Mouse (Mus musculus) forebrain, embryonic 14.5 days (tissue): ENCODE results near the gene Brd2. TPM values are rescaled to one million over a fixed set of nuclear protein-coding genes. Genes with fewer than 3 reads are reported as not detected.
A peak's percentile ranks its signal among the peaks of the same experiment; 100 is the strongest.

ENCODE experiments used
- ATAC-seq: fragments of 200-750 bp; cut with Nextera tagmentation; 2 replicates; pipeline ENCODE4 v1.8.0; 2017; ENCODE audit warnings: mild to moderate bottlenecking, moderate library complexity
- DNase-seq: peaks from one replicate; pipeline ENCODE4 v3.0.0-alpha.2; 2015; ENCODE audit warnings: low spot score
- H3K27ac ChIP-seq: fragments of 300-500 bp; sonication (generic); 2 replicates; pipeline ENCODE4 v1.5.1; 2014; ENCODE audit warnings: low read depth, mild to moderate bottlenecking, control low read depth, low read length, moderate library complexity
- H3K27me3 ChIP-seq: fragments of 300-500 bp; sonication (generic); replicated peaks from 2 replicates; pipeline ENCODE4 v1.6.1; 2014; ENCODE audit warnings: low read length, control low read depth, mixed read lengths; ENCODE audit not compliant: control insufficient read depth, insufficient read depth
- H3K36me3 ChIP-seq: fragments of 300-500 bp; sonication (generic); 2 replicates; pipeline ENCODE4 v1.6.1; 2014; ENCODE audit warnings: low read length, control low read depth; ENCODE audit not compliant: control insufficient read depth, insufficient read depth
- H3K4me1 ChIP-seq: fragments of 300-500 bp; sonication (generic); 2 replicates; pipeline ENCODE4 v1.6.1; 2014; ENCODE audit warnings: antibody characterized with exemption, low read length, control low read depth; ENCODE audit not compliant: control insufficient read depth, insufficient read depth
- H3K4me2 ChIP-seq: fragments of 300-500 bp; sonication (generic); 2 replicates; pipeline ENCODE4 v1.6.1; 2014; ENCODE audit warnings: mild to moderate bottlenecking, control low read depth, low read length
- H3K4me3 ChIP-seq: fragments of 300-500 bp; sonication (generic); 2 replicates; pipeline ENCODE4 v1.5.1; 2014; ENCODE audit warnings: low read depth, low read length, control low read depth
- H3K9ac ChIP-seq: fragments of 300-500 bp; sonication (generic); 2 replicates; pipeline ENCODE4 v1.6.1; 2014; ENCODE audit warnings: mild to moderate bottlenecking, low read length, control low read depth, moderate library complexity
- H3K9me3 ChIP-seq: fragments of 300-500 bp; sonication (generic); replicated peaks from 2 replicates; pipeline ENCODE4 v1.6.1; 2016; ENCODE audit warnings: low read length, control low read depth, mixed read lengths; ENCODE audit not compliant: control insufficient read depth
- WGBS: fragments of 180-500 bp; shearing (Covaris S2); extraction: QIAGEN DNeasy Blood & Tissue Kit; methylation state at CpG from one replicate; pipeline ENCODE4 v1.1.7; 2014; 5-methylcytosine and 5-hydroxymethylcytosine counted together
- polyA plus RNA-seq: library from polyadenylated mRNA; unstranded; fragments of >200 nt; fragmentation: Nextera tagmentation; extraction: Ambion mirVana; gene quantifications from 2 replicates; pipeline ENCODE4 v1.2.1, GENCODE M21; 2014

Gene Brd2
- polyA plus RNA-seq, 1 experiment from 2014 or later: 118 TPM

GRCm38 (mm10) chr17:34109038-34109805 lies 13.2 kb downstream of the Brd2 start:
- Histone ChIP-seq H3K9me3 (no peaks in the 10 kb centered on the region), H3K9ac (no peak overlapping the region), H3K4me3 (no peak overlapping the region), H3K36me3 (peaks cover 53% of the 10 kb centered on the region), H3K27ac (no peak overlapping the region), H3K4me1 (no peaks in the 10 kb centered on the region), H3K4me2 (no peak overlapping the region), H3K27me3 (no peaks in the 10 kb centered on the region)
- ATAC-seq (0 out of 2 replicates have a peak, but pooled peaks have one; percentile 7), DNase-seq (peak; percentile 47)
- WGBS: 75% methylated on average over 14 of the region's 14 CpGs

GRCm38 (mm10) chr17:34108460-34108859 lies 14.0 kb downstream of the Brd2 start:
- no peaks in the 10 kb centered on the region for H3K4me1 ChIP-seq
- H3K9ac ChIP-seq: no peak overlapping the region
- peaks cover 45% of the 10 kb centered on the region for H3K36me3 ChIP-seq
- no peaks in the 10 kb centered on the region for H3K27me3 ChIP-seq
- H3K27ac ChIP-seq: no peak overlapping the region
- H3K4me3 ChIP-seq: no peak overlapping the region
- ATAC-seq (no peak), DNase-seq (no peak)
- no peak overlapping the region for H3K4me2 ChIP-seq
- H3K9me3 ChIP-seq: no peaks in the 10 kb centered on the region
- 78% methylated on average over 5 of the region's 6 CpGs for WGBS

GRCm38 (mm10) chr17:34107109-34107867 lies 15.1 kb downstream of the Brd2 start:
- Histone ChIP-seq H3K9ac (no peak overlapping the region), H3K4me3 (no peak overlapping the region), H3K9me3 (no peaks in the 10 kb centered on the region), H3K36me3 (peaks cover 34% of the 10 kb centered on the region), H3K27me3 (no peaks in the 10 kb centered on the region), H3K27ac (no peak overlapping the region), H3K4me1 (no peaks in the 10 kb centered on the region), H3K4me2 (no peak overlapping the region)
- ATAC-seq (peak; percentile 70; the same call in 1 of the 2 replicates), DNase-seq (no peak)
- WGBS: 77% methylated on average over 7 of the region's 7 CpGs

GRCm38 (mm10) chr17:34106555-34106954 lies 15.9 kb downstream of the Brd2 start:
- H3K4me2 ChIP-seq: no peak overlapping the region
- H3K36me3 ChIP-seq: peaks cover 26% of the 10 kb centered on the region
- H3K9ac ChIP-seq: no peak overlapping the region
- H3K27me3 ChIP-seq: no peaks in the 10 kb centered on the region
- ATAC-seq (no peak), DNase-seq (no peak)
- no peaks in the 10 kb centered on the region for H3K4me1 ChIP-seq
- H3K27ac ChIP-seq: no peak overlapping the region
- 90% methylated on average over 7 of the region's 7 CpGs for WGBS
- no peaks in the 10 kb centered on the region for H3K9me3 ChIP-seq
- no peak overlapping the region for H3K4me3 ChIP-seq

- H3K4me1 ChIP-seq: no peaks in the 10 kb centered on the region
- 88% methylated on average over 9 of the region's 9 CpGs for WGBS
Observed at GRCm38 (mm10) chr17:34104804-34105203, 17.6 kb downstream of the Brd2 start.

GRCm38 (mm10) chr17:34102831-34103230 lies 19.6 kb downstream of the Brd2 start:
- Histone ChIP-seq H3K4me2 (no peak overlapping the region), H3K36me3 (no peaks in the 10 kb centered on the region), H3K4me3 (no peak overlapping the region), H3K27ac (no peak overlapping the region), H3K9ac (no peak overlapping the region), H3K27me3 (no peaks in the 10 kb centered on the region), H3K4me1 (no peaks in the 10 kb centered on the region), H3K9me3 (no peaks in the 10 kb centered on the region)
- no peak for DNase-seq
- 76% methylated on average over 6 of the region's 6 CpGs for WGBS
- ATAC-seq: no peak

More at GRCm38 (mm10) chr17:34104804-34105203, 17.6 kb downstream of the Brd2 start:
- no peak overlapping the region for H3K9ac ChIP-seq
- H3K27me3 ChIP-seq: no peaks in the 10 kb centered on the region
- H3K9me3 ChIP-seq: no peaks in the 10 kb centered on the region
- no peak overlapping the region for H3K27ac ChIP-seq
- no peak overlapping the region for H3K4me2 ChIP-seq
- H3K4me3 ChIP-seq: no peak overlapping the region
- DNase-seq (no peak), ATAC-seq (no peak)
- H3K36me3 ChIP-seq: peaks cover 9% of the 10 kb centered on the region

- no peaks in the 10 kb centered on the region for H3K36me3 ChIP-seq
- peak overlapping the region; percentile 25; the same call in 1 of the 2 replicates for H3K9ac ChIP-seq
- no peaks in the 10 kb centered on the region for H3K27me3 ChIP-seq
- H3K27ac ChIP-seq: no peak overlapping the region
- H3K4me3 ChIP-seq: no peak overlapping the region
- ATAC-seq: peak; percentile 88
- H3K4me1 ChIP-seq: no peaks in the 10 kb centered on the region
- H3K9me3 ChIP-seq: no peaks in the 10 kb centered on the region
- WGBS: 6% methylated on average over 12 of the region's 12 CpGs
- H3K4me2 ChIP-seq: peak overlapping the region; percentile 33; the same call in 1 of the 2 replicates
- peak; percentile 96 for DNase-seq
Observed at GRCm38 (mm10) chr17:34101604-34102032, 20.8 kb downstream of the Brd2 start.

- no peaks in the 10 kb centered on the region for H3K9me3 ChIP-seq
- peak; percentile 5; the same call in 1 of the 2 replicates for ATAC-seq
- H3K27ac ChIP-seq: no peak overlapping the region
- H3K27me3 ChIP-seq: no peaks in the 10 kb centered on the region
- no peaks in the 10 kb centered on the region for H3K36me3 ChIP-seq
- no peak overlapping the region for H3K4me3 ChIP-seq
- WGBS: 37% methylated on average over 5 of the region's 5 CpGs
- H3K4me1 ChIP-seq: no peaks in the 10 kb centered on the region
- no peak overlapping the region for H3K4me2 ChIP-seq
- H3K9ac ChIP-seq: no peak overlapping the region
- no peak for DNase-seq
Observed at GRCm38 (mm10) chr17:34101185-34101584, 21.2 kb downstream of the Brd2 start.
